Mouse (Mus musculus) ES-Bruce4 (cell line): Measurements from ENCODE around the gene Abraxas1. TPM values are rescaled to one million over a fixed set of nuclear protein-coding genes. Genes with fewer than 3 reads are reported as not detected.

ENCODE experiments used
- H3K27ac ChIP-seq: 2 replicates; pipeline ENCODE4 v1.5.1; 2012; ENCODE audit warnings: low read length, inconsistent platforms; ENCODE audit not compliant: insufficient read depth
- H3K27me3 ChIP-seq: 2 replicates; pipeline ENCODE4 v1.6.1; 2012; ENCODE audit warnings: mild to moderate bottlenecking, low read length, inconsistent platforms; ENCODE audit not compliant: control insufficient read depth, poor library complexity, insufficient read depth, severe bottlenecking
- H3K36me3 ChIP-seq: 2 replicates; pipeline ENCODE4 v1.6.1; 2012; ENCODE audit warnings: inconsistent platforms, mild to moderate bottlenecking, low read length, moderate library complexity; ENCODE audit not compliant: control insufficient read depth, poor library complexity, insufficient read depth, severe bottlenecking
- H3K4me1 ChIP-seq: one replicate; pipeline ENCODE4 v1.8.1; 2011; ENCODE audit warnings: low read length; ENCODE audit not compliant: control insufficient read depth, insufficient read depth
- H3K4me3 ChIP-seq: 2 replicates; pipeline ENCODE4 v1.5.1; 2011; ENCODE audit warnings: low read depth, mild to moderate bottlenecking, low read length
- H3K9ac ChIP-seq: 2 replicates; pipeline ENCODE4 v1.6.1; 2012; ENCODE audit warnings: low read depth, mild to moderate bottlenecking, inconsistent platforms; ENCODE audit not compliant: poor library complexity, severe bottlenecking
- H3K9me3 ChIP-seq: replicated peaks from 2 replicates; pipeline ENCODE4 v1.6.1; 2012; ENCODE audit warnings: mild to moderate bottlenecking, low read length, inconsistent platforms; ENCODE audit not compliant: control insufficient read depth, poor library complexity, insufficient read depth, severe bottlenecking
- CTCF ChIP-seq: IDR thresholded peaks from one replicate; pipeline ENCODE4 v1.8.1; 2011; ENCODE audit warnings: low read depth, low read length
- EP300 ChIP-seq: IDR thresholded peaks from 2 replicates; pipeline ENCODE4 v1.6.1; 2011; ENCODE audit warnings: low read depth, low read length; ENCODE audit not compliant: insufficient read depth
- POLR2A ChIP-seq: IDR thresholded peaks from one replicate; pipeline ENCODE4 v1.8.1; 2011; ENCODE audit warnings: low read length; ENCODE audit not compliant: insufficient read depth
- polyA plus RNA-seq: library from polyadenylated mRNA; stranded (reverse); fragments of >200 nt; gene quantifications from 2 replicates; pipeline ENCODE4 v1.2.4, GENCODE M21; 2011; ENCODE audit warnings: low read depth; ENCODE audit not compliant: missing spikeins, insufficient read depth, insufficient read length

Abraxas1 gene
- polyA plus RNA-seq, 1 experiment: 37.4 TPM

GRCm38 (mm10) chr5:100760049-100760663 lies 60.6 kb downstream of the Abraxas1 start:
- H3K27ac ChIP-seq: no peak overlapping the region

GRCm38 (mm10) chr5:100758121-100758520 lies 62.6 kb downstream of the Abraxas1 start:
- Histone ChIP-seq H3K36me3 (peaks cover 3% of the 10 kb centered on the region; the same call in 1 of the 2 replicates), H3K27ac (no peak overlapping the region), H3K9me3 (no peaks in the 10 kb centered on the region; the same call in 1 of the 2 replicates), H3K4me3 (no peak overlapping the region), H3K4me1 (no peaks in the 10 kb centered on the region), H3K27me3 (no peaks in the 10 kb centered on the region), H3K9ac (no peak overlapping the region)
- no peak for TF ChIP-seq POLR2A
- no peak for TF ChIP-seq CTCF
- no peak for TF ChIP-seq EP300

More at GRCm38 (mm10) chr5:100760049-100760663, 60.6 kb downstream of the Abraxas1 start:
- Histone ChIP-seq H3K27me3 (no peaks in the 10 kb centered on the region), H3K4me1 (no peaks in the 10 kb centered on the region), H3K36me3 (peaks cover 10% of the 10 kb centered on the region), H3K9ac (no peak overlapping the region), H3K4me3 (no peak overlapping the region), H3K9me3 (no peaks in the 10 kb centered on the region; the same call in 1 of the 2 replicates)
- no peak for TF ChIP-seq EP300
- no peak for TF ChIP-seq CTCF
- TF ChIP-seq POLR2A: no peak

Other genes starting within 250 kb of the Abraxas1 start
- gene Plac8, start 248.7 kb downstream of the Abraxas1 start, polyA plus RNA-seq: 19.6 and 22.1 TPM in 2 replicates
- gene Coq2, start 145.8 kb downstream of the Abraxas1 start, polyA plus RNA-seq: 48.0 and 57.3 TPM in 2 replicates
- 0.29 TPM in 1 of 2 replicates, not detected in the other for gene Hpse, start 101.2 kb downstream of the Abraxas1 start, polyA plus RNA-seq
- gene Helq, start 22.4 kb downstream of the Abraxas1 start, polyA plus RNA-seq: 27.2 and 37.6 TPM in 2 replicates
- gene Mrps18c, start 22.3 kb downstream of the Abraxas1 start, polyA plus RNA-seq: 79.1 and 93.6 TPM in 2 replicates
- 8.2 and 11.8 TPM in 2 replicates for gene Gpat3, start 24.7 kb upstream of the Abraxas1 start, polyA plus RNA-seq